Mouse (Mus musculus) CD4-positive naive resting alpha-beta T cell, adult 76 days (primary cell): Measurements from ENCODE around the gene Olfr320. TPM values are rescaled to one million over a fixed set of nuclear protein-coding genes. Genes with fewer than 3 reads are reported as not detected.

Source experiments
- total RNA-seq: library from RNA; stranded (reverse); gene quantifications from one replicate; pipeline ENCODE4 v1.2.4, GENCODE M21; 2023

Olfr320 gene
- not detected for total RNA-seq

GRCm38 (mm10) chr11:58680799-58681198, at the start of gene Olfr320:
Olfr320 (plus strand) TSS chr11:58681099.

GRCm38 (mm10) chr11:58640272-58640867, 40.5 kb upstream of the Olfr320 start, which contains the start of gene Trim58:
Trim58 (plus strand) TSS chr11:58640465.

GRCm38 (mm10) chr11:58658596-58658995, 22.3 kb upstream of the Olfr320 start, which contains the start of gene Olfr322:
Olfr322 (plus strand) TSS chr11:58658782.

GRCm38 (mm10) chr11:58698862-58699261, 18.0 kb downstream of the Olfr320 start, which contains the start of gene Olfr319:
Olfr319 (plus strand) TSS chr11:58699162.

GRCm38 (mm10) chr11:58723914-58724313, 43.0 kb downstream of the Olfr320 start, which contains the start of gene Olfr318:
Olfr318 (minus strand) TSS chr11:58724014.

Other genes starting within 250 kb of the Olfr320 start
- not detected for gene Gm12253, start 248.5 kb upstream of the Olfr320 start, total RNA-seq
- not detected for gene Lypd9, start 228.2 kb upstream of the Olfr320 start, total RNA-seq
- not detected for gene Olfr30, start 218.8 kb upstream of the Olfr320 start, total RNA-seq
- not detected for gene Olfr332, start 188.5 kb upstream of the Olfr320 start, total RNA-seq
- not detected for gene Olfr331, start 178.5 kb upstream of the Olfr320 start, total RNA-seq
- not detected for gene Olfr330, start 146.3 kb upstream of the Olfr320 start, total RNA-seq
- gene Olfr329-ps, start 134.7 kb upstream of the Olfr320 start, total RNA-seq, result not detected
- gene Olfr328, start 125.5 kb upstream of the Olfr320 start, total RNA-seq, result 0.56 TPM
- gene Olfr224, start 110.5 kb upstream of the Olfr320 start, total RNA-seq, result not detected
- gene Olfr325, start 103.4 kb upstream of the Olfr320 start, total RNA-seq, result not detected
- gene Olfr324, start 86.0 kb upstream of the Olfr320 start, total RNA-seq, result not detected
- not detected for gene 2210407C18Rik, start 65.0 kb upstream of the Olfr320 start, total RNA-seq
- gene Olfr323, start 50.6 kb upstream of the Olfr320 start, total RNA-seq, result not detected
- 0.35 TPM for gene Trim58, start 40.6 kb upstream of the Olfr320 start, total RNA-seq
- gene Olfr322, start 22.3 kb upstream of the Olfr320 start, total RNA-seq, result not detected
- not detected for gene Olfr319, start 18.1 kb downstream of the Olfr320 start, total RNA-seq
- gene Olfr318, start 42.9 kb downstream of the Olfr320 start, total RNA-seq, result 0.70 TPM
- gene Olfr317, start 58.1 kb downstream of the Olfr320 start, total RNA-seq, result not detected
- gene Olfr316, start 71.6 kb downstream of the Olfr320 start, total RNA-seq, result not detected
- gene Olfr315, start 92.1 kb downstream of the Olfr320 start, total RNA-seq, result not detected
- gene Olfr314, start 101.9 kb downstream of the Olfr320 start, total RNA-seq, result not detected
- not detected for gene Fam183b, start 120.9 kb downstream of the Olfr320 start, total RNA-seq
- not detected for gene Olfr313, start 133.9 kb downstream of the Olfr320 start, total RNA-seq
- not detected for gene Olfr312, start 148.1 kb downstream of the Olfr320 start, total RNA-seq
- gene Olfr311, start 158.2 kb downstream of the Olfr320 start, total RNA-seq, result not detected
- gene Gm12258, start 166.1 kb downstream of the Olfr320 start, total RNA-seq, result 10.0 TPM
- gene 2810021J22Rik, start 186.1 kb downstream of the Olfr320 start, total RNA-seq, result 10.7 TPM
- gene Zfp39, start 223.1 kb downstream of the Olfr320 start, total RNA-seq, result 8.5 TPM
- gene Btnl10, start 236.8 kb downstream of the Olfr320 start, total RNA-seq, result 0.62 TPM